Mouse (Mus musculus): ENCODE data around the gene Clec2g.

Clec2g gene

DNA sequence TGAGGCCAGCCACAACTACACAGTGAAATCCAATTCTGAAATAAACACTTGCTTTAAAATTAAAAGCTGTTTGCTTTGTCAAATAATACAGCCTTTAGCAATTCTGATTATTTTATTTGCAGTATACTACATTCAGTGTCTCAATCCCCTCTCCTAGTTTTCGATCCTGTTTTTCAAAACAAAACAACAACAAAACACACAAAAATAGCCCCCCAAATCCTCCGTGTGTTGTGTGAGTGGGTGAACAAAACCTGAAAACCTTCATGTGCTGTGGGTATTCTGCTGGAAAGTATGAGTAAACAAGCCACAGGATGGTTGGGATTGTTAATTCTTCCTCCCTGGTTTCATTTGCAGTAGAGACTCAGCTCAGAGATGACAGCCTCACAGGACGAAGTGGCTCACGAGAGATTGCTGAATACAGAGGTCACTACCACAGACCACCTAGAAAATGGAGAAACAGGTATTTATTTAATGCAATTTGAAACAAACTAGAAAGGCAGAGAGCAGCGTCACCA, 79.6 kb downstream of the Clec2g start:
- DNase-seq (ENCODE audit: low read depth) = no peak

DNA sequence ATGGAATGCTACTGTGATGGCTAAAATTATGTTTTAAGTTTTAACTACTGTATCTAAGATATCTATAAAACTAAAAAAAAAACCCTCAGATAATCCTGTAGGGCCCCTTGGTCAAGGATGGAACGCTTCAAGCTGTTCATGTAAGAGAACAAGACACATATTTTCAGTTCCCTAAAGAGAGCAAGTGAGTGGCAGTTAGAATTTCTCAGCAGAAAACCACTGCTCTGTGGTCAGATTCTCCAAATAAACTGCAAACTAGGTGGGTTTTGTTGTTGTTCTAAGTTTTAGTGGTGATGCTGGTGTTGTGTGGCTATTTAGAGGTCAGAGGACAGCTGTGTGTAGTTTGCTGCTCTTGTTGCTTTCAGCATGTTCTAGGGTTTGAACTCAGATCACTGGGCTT, 80.2 kb downstream of the Clec2g start:
- DNase-seq (ENCODE audit: low read depth) = no peak

DNA sequence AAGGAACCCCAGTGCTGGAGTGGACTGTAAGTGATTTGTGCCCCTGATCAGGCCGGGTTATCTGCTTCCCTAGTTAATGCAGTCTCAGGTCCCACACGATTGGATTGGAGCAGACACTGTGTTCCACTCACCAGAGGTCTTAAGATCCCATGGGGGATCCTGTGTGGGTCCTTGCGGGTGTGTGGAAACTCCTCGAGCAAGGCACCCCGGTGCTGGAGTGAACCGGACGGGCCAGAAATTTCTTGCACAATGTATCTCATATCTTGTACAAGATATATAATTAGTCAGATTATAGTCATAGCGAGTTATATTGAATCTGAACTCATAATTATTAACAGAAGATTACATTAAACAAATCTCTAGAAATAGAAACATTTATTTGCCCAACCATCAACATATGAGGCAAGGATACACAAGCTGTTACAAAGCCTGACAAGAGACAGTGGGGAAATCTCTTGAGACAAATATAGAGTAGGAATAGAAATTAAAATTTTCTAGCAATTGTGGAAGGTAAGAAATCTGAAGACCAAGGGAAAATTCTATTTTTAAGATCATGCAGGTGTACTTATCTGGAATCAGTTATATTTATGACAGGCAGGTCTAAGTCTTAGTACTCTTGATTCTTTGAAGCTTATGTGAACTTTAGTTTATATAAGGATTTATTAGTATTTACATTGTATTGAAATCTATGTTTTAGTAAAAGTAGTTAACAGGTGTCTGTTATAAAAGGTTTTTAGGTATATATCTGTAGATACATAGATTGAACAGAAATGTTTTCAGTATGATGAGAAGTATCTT, 93.5 kb downstream of the Clec2g start:
- no peak for DNase-seq (ENCODE audit: low read depth)

DNA sequence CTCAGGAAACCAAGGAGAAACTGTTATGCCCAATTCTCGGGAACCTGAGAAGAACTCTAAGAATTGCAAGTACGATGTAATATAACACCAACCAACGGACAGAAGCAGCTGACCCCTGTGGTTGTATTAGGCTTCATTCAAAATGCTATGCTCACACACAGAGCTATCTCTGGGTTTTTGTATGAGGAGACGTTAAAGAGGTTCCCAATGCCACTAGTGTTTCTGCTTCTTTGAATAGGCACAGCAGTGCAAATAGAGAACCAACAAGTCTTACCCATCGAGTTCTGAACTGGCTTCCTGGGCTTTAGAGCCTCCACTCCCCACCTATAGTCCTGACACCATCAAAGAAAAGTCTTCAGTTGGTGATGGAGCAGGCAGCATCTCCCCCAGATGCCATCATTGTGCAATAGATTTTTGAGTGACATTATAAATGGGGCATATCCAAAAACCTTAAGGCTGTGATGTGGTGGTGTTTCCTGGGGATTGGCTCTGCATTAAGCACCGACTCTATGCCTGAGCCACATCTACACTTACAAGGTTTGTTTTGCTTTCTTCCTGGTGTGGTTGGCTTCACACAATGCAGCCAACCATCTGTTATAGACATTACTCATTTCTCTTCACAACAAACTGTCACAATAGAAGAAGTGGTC, 96.1 kb downstream of the Clec2g start:
- DNase-seq (ENCODE audit: low read depth) = no peak

DNA sequence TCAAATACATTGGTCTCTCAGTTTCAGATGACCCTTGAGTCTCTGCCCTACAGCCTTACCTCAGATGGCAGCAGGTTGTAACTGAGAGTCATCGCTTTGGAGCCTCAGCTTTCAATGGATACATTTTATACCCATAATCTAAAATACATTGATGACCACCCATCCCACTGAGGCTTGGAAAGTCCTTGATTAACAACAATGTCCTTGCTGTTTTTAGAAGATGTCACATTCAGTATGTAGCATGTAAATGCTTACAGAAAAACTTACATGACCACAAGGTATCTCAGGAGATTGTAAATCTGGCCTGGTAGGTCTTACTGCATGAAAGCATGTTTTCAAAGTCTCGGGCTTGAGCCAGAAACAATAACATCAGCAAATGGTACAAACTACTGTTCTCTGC, 96.8 kb downstream of the Clec2g start:
- DNase-seq (ENCODE audit: low read depth) = no peak

DNA sequence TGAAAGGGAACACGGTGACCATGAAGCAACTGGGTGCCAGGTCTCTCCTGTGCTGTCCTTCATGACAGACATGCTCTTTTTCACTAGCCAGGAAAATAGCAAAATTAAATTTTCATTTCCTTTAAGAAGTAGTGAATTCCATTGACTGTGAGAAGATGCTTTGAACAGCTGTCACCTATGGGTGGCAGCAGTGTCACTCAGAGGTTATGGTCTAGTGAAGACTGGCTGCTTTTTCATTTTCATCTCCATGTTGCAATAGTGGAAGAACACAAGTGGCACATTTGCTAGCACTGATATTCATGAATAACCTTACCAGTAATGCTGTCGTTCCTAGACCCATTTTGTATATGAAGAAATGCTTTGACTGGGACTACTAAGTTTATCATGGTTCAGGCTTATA, 99.2 kb downstream of the Clec2g start:
- no peak for DNase-seq (ENCODE audit: low read depth)

Measured in c-Kit-positive CD71-negative TER-119-negative erythroid progenitor cells, embryonic 14.5 days (primary cell).